Mouse (Mus musculus): ENCODE data around the gene Lman1l. TPM values are rescaled to one million over a fixed set of nuclear protein-coding genes. Genes with fewer than 3 reads are reported as not detected.

Gene Lman1l
- polyA plus RNA-seq, 1 experiment from 2014 or later = not detected

DNA sequence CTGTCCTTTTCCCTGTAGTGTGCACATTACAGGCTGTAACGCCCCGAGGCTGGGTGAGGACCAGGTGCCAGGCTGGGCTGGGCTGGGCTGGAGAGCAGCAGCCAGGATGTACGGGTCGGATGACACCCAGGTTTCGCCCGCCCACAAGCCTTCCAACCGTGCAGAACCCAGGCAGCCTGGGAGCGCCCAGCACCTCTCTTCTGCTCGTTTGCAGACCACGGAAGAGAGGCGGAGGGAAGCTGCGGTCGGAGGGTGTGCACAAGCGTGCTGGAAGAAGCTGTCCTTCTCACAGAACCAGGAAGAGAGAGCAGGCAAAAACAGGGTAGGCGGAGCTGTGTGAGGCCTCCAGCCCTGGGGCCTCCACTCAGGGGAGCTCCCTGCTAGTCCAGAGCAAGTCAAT is 19.8 kb upstream of the Lman1l start:
- H3K4me2 ChIP-seq (replicated peaks; ENCODE audit: low read depth) = peak overlapping the region; percentile 51
- TF ChIP-seq EP300 (optimal IDR thresholded peaks at IDR 0.05) = no peak
- TF ChIP-seq CTCF (IDR thresholded peaks at IDR 0.05; ENCODE audit: low read depth) = 0 out of 2 replicates have a peak, but pooled peaks have one; percentile 1
- H3K36me3 ChIP-seq (ENCODE audit: control insufficient read depth, insufficient read depth, low read length) = no peaks in the 10 kb centered on the region; the same call in 1 of the 2 replicates
- peak overlapping the region; percentile 45 for H3K9ac ChIP-seq (ENCODE audit: low read length)
- no peaks in the 10 kb centered on the region for H3K9me3 ChIP-seq (ENCODE audit: control insufficient read depth, low read length)
- peak overlapping the region; percentile 90 for H3K27ac ChIP-seq (replicated peaks)
- H3K4me1 ChIP-seq (replicated peaks; ENCODE audit: control insufficient read depth, insufficient read depth) = peaks cover 39% of the 10 kb centered on the region
- no peaks in the 10 kb centered on the region for H3K27me3 ChIP-seq (ENCODE audit: control insufficient read depth, insufficient read depth, low read length)
- peak; percentile 81 for DNase-seq (ENCODE audit: low spot score)
- WGBS = 2% methylated on average over 15 of the region's 15 CpGs
- H3K4me3 ChIP-seq (ENCODE audit: low read depth, low read length) = peak overlapping the region; percentile 4; the same call in 1 of the 2 replicates
- peak; percentile 48 for ATAC-seq (ENCODE audit: low FRiP score, low TSS enrichment)

GRCm38 (mm10) chr9:57639661-57640328 is 19.2 kb upstream of the Lman1l start:
- peak overlapping the region; percentile 51 for H3K4me2 ChIP-seq (replicated peaks; ENCODE audit: low read depth)
- no peaks in the 10 kb centered on the region for H3K9me3 ChIP-seq (ENCODE audit: control insufficient read depth, low read length)
- H3K4me3 ChIP-seq (ENCODE audit: low read depth, low read length) = peak overlapping the region; percentile 4; the same call in 1 of the 2 replicates
- H3K27me3 ChIP-seq (ENCODE audit: control insufficient read depth, insufficient read depth, low read length) = no peaks in the 10 kb centered on the region
- ATAC-seq (ENCODE audit: low FRiP score, low TSS enrichment) = no peak
- H3K36me3 ChIP-seq (ENCODE audit: control insufficient read depth, insufficient read depth, low read length) = no peaks in the 10 kb centered on the region; the same call in 1 of the 2 replicates
- no peak for DNase-seq (ENCODE audit: low spot score)
- WGBS = 30% methylated on average over 5 of the region's 5 CpGs
- no peak for TF ChIP-seq CTCF (IDR thresholded peaks at IDR 0.05; ENCODE audit: low read depth)
- TF ChIP-seq EP300 (optimal IDR thresholded peaks at IDR 0.05) = no peak
- H3K27ac ChIP-seq (replicated peaks) = peak overlapping the region; percentile 90
- peaks cover 39% of the 10 kb centered on the region for H3K4me1 ChIP-seq (replicated peaks; ENCODE audit: control insufficient read depth, insufficient read depth)
- peak overlapping the region; percentile 47 for H3K9ac ChIP-seq (ENCODE audit: low read length)

DNA sequence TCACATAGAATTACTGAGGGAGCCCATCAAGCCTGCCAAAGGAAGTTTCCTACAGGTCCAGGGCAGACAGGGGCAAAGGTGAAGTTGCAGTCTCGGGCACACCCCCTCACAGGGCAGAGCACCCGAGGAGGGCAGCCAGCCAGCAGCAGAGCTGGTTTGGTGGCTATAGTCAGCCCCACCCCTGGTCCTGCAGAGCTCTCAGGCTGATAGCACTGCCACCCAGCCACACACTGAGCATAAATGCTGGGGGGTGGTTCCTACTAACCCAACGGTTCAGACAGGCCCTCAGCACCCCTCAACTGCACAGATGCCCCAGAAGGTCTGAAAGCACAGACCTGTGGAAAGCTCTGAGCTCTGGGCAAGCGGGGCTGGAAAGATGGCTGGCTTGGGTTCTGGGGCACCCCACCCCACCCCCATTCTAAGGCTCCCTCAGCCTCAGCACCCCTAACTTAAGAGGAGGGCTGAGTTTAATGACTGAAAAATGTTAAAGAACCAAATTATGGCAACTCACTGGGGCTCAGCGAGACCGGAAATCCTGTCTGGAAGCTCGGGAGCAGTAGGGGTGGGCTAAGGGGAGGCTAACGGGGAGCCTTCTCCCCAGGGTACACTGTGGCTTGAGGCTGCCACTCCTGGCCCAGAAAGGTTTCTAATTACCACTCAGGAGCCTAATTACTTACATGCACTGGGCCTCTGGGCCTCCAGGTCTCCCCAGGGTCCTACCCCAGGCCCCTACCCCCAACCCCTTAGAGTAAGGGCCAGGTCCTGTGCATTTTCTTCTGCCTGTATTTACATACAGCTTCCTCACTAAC is 18.3 kb upstream of the Lman1l start:
- Histone ChIP-seq H3K4me2 (replicated peaks; ENCODE audit: low read depth) (peak overlapping the region; percentile 39), H3K27ac (replicated peaks) (peak overlapping the region; percentile 90), H3K36me3 (ENCODE audit: control insufficient read depth, insufficient read depth, low read length) (no peaks in the 10 kb centered on the region; the same call in 1 of the 2 replicates), H3K9me3 (ENCODE audit: control insufficient read depth, low read length) (no peaks in the 10 kb centered on the region), H3K27me3 (ENCODE audit: control insufficient read depth, insufficient read depth, low read length) (no peaks in the 10 kb centered on the region), H3K4me3 (ENCODE audit: low read depth, low read length) (no peak overlapping the region), H3K4me1 (replicated peaks; ENCODE audit: control insufficient read depth, insufficient read depth) (peaks cover 36% of the 10 kb centered on the region), H3K9ac (ENCODE audit: low read length) (peak overlapping the region; percentile 47)
- DNase-seq (ENCODE audit: low spot score) (peak; percentile 95), ATAC-seq (ENCODE audit: low FRiP score, low TSS enrichment) (peak; percentile 90)
- WGBS = 19% methylated on average over 8 of the region's 8 CpGs
- TF ChIP-seq EP300 (optimal IDR thresholded peaks at IDR 0.05) = no peak
- no peak for TF ChIP-seq CTCF (IDR thresholded peaks at IDR 0.05; ENCODE audit: low read depth)

DNA sequence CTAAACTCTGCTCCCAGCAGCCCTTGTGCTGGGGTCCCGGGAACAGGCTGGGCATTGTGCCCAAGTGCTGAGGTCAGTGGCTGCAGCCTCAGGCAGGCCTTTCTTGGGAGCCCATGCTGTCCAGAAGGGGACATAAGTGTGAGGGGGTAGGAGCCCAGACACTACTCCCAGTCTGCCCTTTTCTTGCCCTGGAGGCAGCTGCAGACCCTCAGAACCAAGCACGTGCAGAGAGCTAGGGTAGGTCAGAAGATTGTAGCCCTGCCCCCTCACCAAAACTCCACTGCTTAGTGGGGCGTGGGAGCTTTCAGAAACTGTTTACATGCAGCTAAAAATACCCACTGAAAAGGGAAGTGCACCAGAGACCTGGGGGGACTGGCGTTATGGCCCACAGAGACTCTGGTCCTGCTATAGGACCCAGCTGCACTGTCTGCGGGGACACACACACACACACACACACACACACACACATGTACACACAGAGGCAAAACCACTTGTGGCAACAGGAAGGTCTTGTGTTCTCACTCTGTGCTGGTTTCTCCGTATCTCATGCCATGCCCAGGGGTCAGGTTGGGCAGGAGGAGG is 17.3 kb upstream of the Lman1l start:
- Histone ChIP-seq H3K27ac (replicated peaks) (peak overlapping the region; percentile 90), H3K4me3 (ENCODE audit: low read depth, low read length) (0 out of 2 replicates have a peak overlapping the region, but pooled peaks have one; percentile 0), H3K27me3 (ENCODE audit: control insufficient read depth, insufficient read depth, low read length) (no peaks in the 10 kb centered on the region), H3K4me2 (replicated peaks; ENCODE audit: low read depth) (peak overlapping the region; percentile 39), H3K9me3 (ENCODE audit: control insufficient read depth, low read length) (no peaks in the 10 kb centered on the region), H3K36me3 (ENCODE audit: control insufficient read depth, insufficient read depth, low read length) (no peaks in the 10 kb centered on the region; the same call in 1 of the 2 replicates), H3K4me1 (replicated peaks; ENCODE audit: control insufficient read depth, insufficient read depth) (peaks cover 33% of the 10 kb centered on the region), H3K9ac (ENCODE audit: low read length) (peak overlapping the region; percentile 47)
- no peak for TF ChIP-seq EP300 (optimal IDR thresholded peaks at IDR 0.05)
- DNase-seq (ENCODE audit: low spot score) = peak; percentile 64
- WGBS = 9% methylated on average over 6 of the region's 6 CpGs
- peak; percentile 27 for ATAC-seq (ENCODE audit: low FRiP score, low TSS enrichment)

- Histone ChIP-seq H3K4me2 (replicated peaks; ENCODE audit: low read depth) (peak overlapping the region; percentile 39; the same call in 1 of the 2 replicates), H3K36me3 (ENCODE audit: control insufficient read depth, insufficient read depth, low read length) (no peaks in the 10 kb centered on the region), H3K9me3 (ENCODE audit: control insufficient read depth, low read length) (no peaks in the 10 kb centered on the region), H3K27ac (replicated peaks) (peak overlapping the region; percentile 90), H3K9ac (ENCODE audit: low read length) (no peak overlapping the region), H3K27me3 (ENCODE audit: control insufficient read depth, insufficient read depth, low read length) (no peaks in the 10 kb centered on the region), H3K4me1 (replicated peaks; ENCODE audit: control insufficient read depth, insufficient read depth) (peaks cover 32% of the 10 kb centered on the region), H3K4me3 (ENCODE audit: low read depth, low read length) (no peak overlapping the region)
- DNase-seq (ENCODE audit: low spot score) = no peak
- TF ChIP-seq CTCF (IDR thresholded peaks at IDR 0.05; ENCODE audit: low read depth) (no peak), EP300 (optimal IDR thresholded peaks at IDR 0.05) (no peak)
- WGBS = 22% methylated on average over 3 of the region's 3 CpGs
- ATAC-seq (ENCODE audit: low FRiP score, low TSS enrichment) = no peak
These were observed 16.7 kb upstream of the Lman1l start for GRCm38 (mm10) chr9:57637272-57637671.
